Mouse (Mus musculus) liver, embryonic 15.5 days (tissue): ENCODE results near the gene Slc30a9. TPM values are rescaled to one million over a fixed set of nuclear protein-coding genes. Genes with fewer than 3 reads are reported as not detected.

Source experiments
- ATAC-seq: fragments of 200-750 bp; cut with Nextera tagmentation; 2 replicates; pipeline ENCODE4 v1.8.0; 2017; ENCODE audit warnings: moderate number of reproducible peaks, mild to moderate bottlenecking, moderate library complexity; ENCODE audit not compliant: insufficient read depth
- H3K27ac ChIP-seq: fragments of 300-500 bp; sonication (generic); replicated peaks from 2 replicates; pipeline ENCODE4 v1.5.1; 2015; ENCODE audit warnings: mild to moderate bottlenecking, inconsistent platforms
- H3K27me3 ChIP-seq: fragments of 300-500 bp; sonication (generic); 2 replicates; pipeline ENCODE4 v1.6.1; 2015; ENCODE audit warnings: mild to moderate bottlenecking, inconsistent platforms
- H3K36me3 ChIP-seq: fragments of 300-500 bp; sonication (generic); replicated peaks from 2 replicates; pipeline ENCODE4 v1.6.1; 2015; ENCODE audit warnings: moderate library complexity, mild to moderate bottlenecking, inconsistent platforms
- H3K4me1 ChIP-seq: fragments of 300-500 bp; sonication (generic); replicated peaks from 2 replicates; pipeline ENCODE4 v1.6.1; 2015; ENCODE audit warnings: inconsistent platforms
- H3K4me2 ChIP-seq: fragments of 300-500 bp; sonication (generic); 2 replicates; pipeline ENCODE4 v1.6.1; 2015; ENCODE audit warnings: moderate library complexity, mild to moderate bottlenecking, inconsistent platforms
- H3K4me3 ChIP-seq: fragments of 300-500 bp; sonication (generic); replicated peaks from 2 replicates; pipeline ENCODE4 v1.5.1; 2015; ENCODE audit warnings: mild to moderate bottlenecking, inconsistent platforms
- H3K9ac ChIP-seq: fragments of 300-500 bp; sonication (generic); 2 replicates; pipeline ENCODE4 v1.6.1; 2015; ENCODE audit warnings: moderate library complexity, mild to moderate bottlenecking, inconsistent platforms
- H3K9me3 ChIP-seq: fragments of 300-500 bp; sonication (generic); replicated peaks from 2 replicates; pipeline ENCODE4 v1.6.1; 2016; ENCODE audit warnings: inconsistent platforms
- WGBS: fragments of 180-500 bp; shearing (Covaris S2); methylation state at CpG from one replicate; pipeline ENCODE4 v1.1.7; 2015; ENCODE audit warnings: mixed read lengths; ENCODE audit not compliant: insufficient replicate concordance; 5-methylcytosine and 5-hydroxymethylcytosine counted together
- polyA plus RNA-seq: library from polyadenylated mRNA; unstranded; fragments of >200 nt; fragmentation: Nextera tagmentation; extraction: Ambion mirVana; gene quantifications from 2 replicates; pipeline ENCODE4 v1.2.1, GENCODE M21; 2015

The Slc30a9 gene
- polyA plus RNA-seq, 1 experiment from 2014 or later: 52.7 TPM

- no peak overlapping the region for H3K4me2 ChIP-seq
- ATAC-seq: no peak
Measured at GRCm38 (mm10) chr5:67395211-67395851, 88.6 kb downstream of the Slc30a9 start.

GRCm38 (mm10) chr5:67397186-67397585 lies 90.4 kb downstream of the Slc30a9 start:
- H3K36me3 ChIP-seq: no peaks in the 10 kb centered on the region
- H3K4me2 ChIP-seq: no peak overlapping the region
- H3K4me1 ChIP-seq: no peaks in the 10 kb centered on the region
- H3K27ac ChIP-seq: no peak overlapping the region
- no peak overlapping the region for H3K4me3 ChIP-seq
- WGBS: 73% methylated on average over 14 of the region's 14 CpGs
- no peaks in the 10 kb centered on the region for H3K27me3 ChIP-seq
- ATAC-seq: no peak
- no peaks in the 10 kb centered on the region for H3K9me3 ChIP-seq
- H3K9ac ChIP-seq: no peak overlapping the region

More at GRCm38 (mm10) chr5:67395211-67395851, 88.6 kb downstream of the Slc30a9 start:
- 9% methylated on average over 11 of the region's 11 CpGs for WGBS
- Histone ChIP-seq H3K9ac (no peak overlapping the region), H3K27me3 (no peaks in the 10 kb centered on the region), H3K4me3 (no peak overlapping the region), H3K36me3 (no peaks in the 10 kb centered on the region), H3K9me3 (no peaks in the 10 kb centered on the region), H3K4me1 (no peaks in the 10 kb centered on the region), H3K27ac (no peak overlapping the region)

GRCm38 (mm10) chr5:67399876-67400607 lies 93.3 kb downstream of the Slc30a9 start:
- Histone ChIP-seq H3K4me1 (peaks cover 3% of the 10 kb centered on the region; the same call in 1 of the 2 replicates), H3K27me3 (no peaks in the 10 kb centered on the region), H3K9me3 (no peaks in the 10 kb centered on the region), H3K4me3 (no peak overlapping the region), H3K36me3 (no peaks in the 10 kb centered on the region), H3K4me2 (no peak overlapping the region), H3K9ac (no peak overlapping the region), H3K27ac (no peak overlapping the region)
- ATAC-seq: no peak
- WGBS: 78% methylated on average over 28 of the region's 28 CpGs

- Histone ChIP-seq H3K27me3 (no peaks in the 10 kb centered on the region), H3K27ac (no peak overlapping the region), H3K4me3 (no peak overlapping the region), H3K36me3 (no peaks in the 10 kb centered on the region), H3K4me1 (peaks cover 3% of the 10 kb centered on the region; the same call in 1 of the 2 replicates), H3K9ac (no peak overlapping the region), H3K4me2 (no peak overlapping the region), H3K9me3 (no peaks in the 10 kb centered on the region)
- WGBS: 69% methylated on average over 12 of the region's 12 CpGs
- no peak for ATAC-seq
Measured at GRCm38 (mm10) chr5:67400608-67401480, 94.1 kb downstream of the Slc30a9 start.

GRCm38 (mm10) chr5:67401612-67402011 lies 94.9 kb downstream of the Slc30a9 start:
- ATAC-seq: no peak
- Histone ChIP-seq H3K27ac (no peak overlapping the region), H3K4me3 (no peak overlapping the region), H3K27me3 (no peaks in the 10 kb centered on the region), H3K36me3 (no peaks in the 10 kb centered on the region), H3K4me1 (peaks cover 3% of the 10 kb centered on the region; the same call in 1 of the 2 replicates), H3K9ac (no peak overlapping the region), H3K9me3 (no peaks in the 10 kb centered on the region), H3K4me2 (no peak overlapping the region)
- WGBS: 57% methylated on average over 9 of the region's 9 CpGs

- Histone ChIP-seq H3K27me3 (no peaks in the 10 kb centered on the region), H3K9ac (no peak overlapping the region), H3K4me2 (no peak overlapping the region), H3K4me3 (no peak overlapping the region), H3K9me3 (no peaks in the 10 kb centered on the region), H3K36me3 (no peaks in the 10 kb centered on the region), H3K4me1 (peaks cover 3% of the 10 kb centered on the region; the same call in 1 of the 2 replicates), H3K27ac (no peak overlapping the region)
- no peak for ATAC-seq
- WGBS: 21% methylated on average over 7 of the region's 7 CpGs
Measured at GRCm38 (mm10) chr5:67404380-67404779, 97.6 kb downstream of the Slc30a9 start.

- ATAC-seq: no peak
- H3K9ac ChIP-seq: no peak overlapping the region
Measured at GRCm38 (mm10) chr5:67404919-67405318, 98.2 kb downstream of the Slc30a9 start.

More at GRCm38 (mm10) chr5:67404919-67405318, 98.2 kb downstream of the Slc30a9 start:
- 31% methylated on average over 9 of the region's 9 CpGs for WGBS
- Histone ChIP-seq H3K4me2 (no peak overlapping the region), H3K9me3 (no peaks in the 10 kb centered on the region), H3K4me1 (peaks cover 3% of the 10 kb centered on the region; the same call in 1 of the 2 replicates), H3K27me3 (no peaks in the 10 kb centered on the region), H3K4me3 (no peak overlapping the region), H3K36me3 (no peaks in the 10 kb centered on the region), H3K27ac (no peak overlapping the region)

Other genes starting within 250 kb of the Slc30a9 start
- 0.02 and 0.06 TPM in 2 replicates for gene Phox2b, start 207.7 kb upstream of the Slc30a9 start, polyA plus RNA-seq
- gene Tmem33, start 46.4 kb upstream of the Slc30a9 start, polyA plus RNA-seq: 78.7 and 79.7 TPM in 2 replicates
- 0.47 and 0.52 TPM in 2 replicates for gene Bend4, start 121.4 kb downstream of the Slc30a9 start, polyA plus RNA-seq